Mouse (Mus musculus): ENCODE data around the gene Arl14ep. TPM values are rescaled to one million over a fixed set of nuclear protein-coding genes. Genes with fewer than 3 reads are reported as not detected.
"Not testable (repeated sequence)": the region's sequence is repeated elsewhere in the genome, so short reads cannot be mapped to it uniquely, and the experiment has no call there.

Arl14ep gene
- total and polyA plus RNA-seq, 3 experiments, result 3.7 to 9.6 (median 9.0) TPM

- WGBS, result 69% methylated on average over 3 of the region's 3 CpGs
- Histone ChIP-seq H3K27me3 (ENCODE audit: control insufficient read depth, insufficient read depth, low read length) (no peaks in the 10 kb centered on the region), H3K4me1 (ENCODE audit: control insufficient read depth, insufficient read depth, low read length) (no peaks in the 10 kb centered on the region), H3K79me2 (replicated peaks; ENCODE audit: control insufficient read depth, insufficient read depth, low read length) (no peaks in the 10 kb centered on the region), H3K27ac (no peak overlapping the region), H3K4me3 (no peak overlapping the region), H3K9ac (ENCODE audit: low read depth, low read length) (no peak overlapping the region), H3K36me3 (ENCODE audit: control insufficient read depth, insufficient read depth, low read length) (no peaks in the 10 kb centered on the region)
- DNase-seq, result no peak
- peak; percentile 25 for TF ChIP-seq CTCF (IDR thresholded peaks at IDR 0.05)
- no peak for TF ChIP-seq POLR2A (IDR thresholded peaks at IDR 0.05; ENCODE audit: insufficient read depth, low read depth, low read length)
- intact Hi-C loops (cut with DNase I), result no loop called here
These were observed 32.2 kb upstream of the Arl14ep start for GRCm38 (mm10) chr2:107006378-107006777.

GRCm38 (mm10) chr2:107005876-107006275 is 31.7 kb upstream of the Arl14ep start:
- H3K9ac ChIP-seq (ENCODE audit: low read depth, low read length); intact Hi-C loops (cut with DNase I); H3K4me1 ChIP-seq (ENCODE audit: control insufficient read depth, insufficient read depth, low read length); H3K36me3 ChIP-seq (ENCODE audit: control insufficient read depth, insufficient read depth, low read length); H3K27me3 ChIP-seq (ENCODE audit: control insufficient read depth, insufficient read depth, low read length); H3K4me3 ChIP-seq; DNase-seq; H3K79me2 ChIP-seq (replicated peaks; ENCODE audit: control insufficient read depth, insufficient read depth, low read length); H3K27ac ChIP-seq: not testable (repeated sequence)
- 76% methylated on average over 4 of the region's 4 CpGs for WGBS

- no peaks in the 10 kb centered on the region for H3K4me1 ChIP-seq (ENCODE audit: control insufficient read depth, insufficient read depth, low read length)
- intact Hi-C loops (cut with DNase I), result no loop called here
- no peak overlapping the region for H3K4me3 ChIP-seq
- no peak overlapping the region for H3K9ac ChIP-seq (ENCODE audit: low read depth, low read length)
- no peak overlapping the region for H3K27ac ChIP-seq
- no peaks in the 10 kb centered on the region for H3K36me3 ChIP-seq (ENCODE audit: control insufficient read depth, insufficient read depth, low read length)
- no peak for DNase-seq
- whole genome bisulfite sequencing, result 64% methylated on average over 1 of the region's 1 CpGs
- H3K79me2 ChIP-seq (replicated peaks; ENCODE audit: control insufficient read depth, insufficient read depth, low read length), result no peaks in the 10 kb centered on the region
- H3K27me3 ChIP-seq (ENCODE audit: control insufficient read depth, insufficient read depth, low read length), result no peaks in the 10 kb centered on the region
- TF ChIP-seq EP300 (IDR thresholded peaks at IDR 0.05; ENCODE audit: insufficient read depth, low read depth, low read length) (no peak), POLR2A (IDR thresholded peaks at IDR 0.05; ENCODE audit: insufficient read depth, low read depth, low read length) (no peak)
These were observed 17.0 kb upstream of the Arl14ep start for GRCm38 (mm10) chr2:106991261-106991660.

- DNase-seq, result no peak
- WGBS, result 54% methylated on average over 2 of the region's 2 CpGs
- no peaks in the 10 kb centered on the region for H3K79me2 ChIP-seq (replicated peaks; ENCODE audit: control insufficient read depth, insufficient read depth, low read length)
- no peaks in the 10 kb centered on the region; the same call in 1 of the 2 replicates for H3K4me1 ChIP-seq (ENCODE audit: control insufficient read depth, insufficient read depth, low read length)
- TF ChIP-seq EP300 (IDR thresholded peaks at IDR 0.05; ENCODE audit: insufficient read depth, low read depth, low read length) (no peak), CTCF (IDR thresholded peaks at IDR 0.05) (no peak), POLR2A (IDR thresholded peaks at IDR 0.05; ENCODE audit: insufficient read depth, low read depth, low read length) (no peak)
- no peaks in the 10 kb centered on the region for H3K36me3 ChIP-seq (ENCODE audit: control insufficient read depth, insufficient read depth, low read length)
- intact Hi-C loops (cut with DNase I), result loop anchor here (5.0 kb wide), 1 partner anchor 882 kb away; no protein-coding TSS in a partner anchor
- no peak overlapping the region for H3K27ac ChIP-seq
- H3K9ac ChIP-seq (ENCODE audit: low read depth, low read length), result no peak overlapping the region
- no peaks in the 10 kb centered on the region for H3K27me3 ChIP-seq (ENCODE audit: control insufficient read depth, insufficient read depth, low read length)
- no peak overlapping the region for H3K4me3 ChIP-seq
These were observed 10.7 kb upstream of the Arl14ep start for GRCm38 (mm10) chr2:106984945-106985344.

GRCm38 (mm10) chr2:106982503-106982902 is 8.3 kb upstream of the Arl14ep start:
- Histone ChIP-seq H3K4me1 (ENCODE audit: control insufficient read depth, insufficient read depth, low read length) (no peaks in the 10 kb centered on the region; the same call in 1 of the 2 replicates), H3K4me3 (no peak overlapping the region), H3K36me3 (ENCODE audit: control insufficient read depth, insufficient read depth, low read length) (no peaks in the 10 kb centered on the region), H3K9ac (ENCODE audit: low read depth, low read length) (no peak overlapping the region; the same call in 1 of the 2 replicates), H3K79me2 (replicated peaks; ENCODE audit: control insufficient read depth, insufficient read depth, low read length) (no peaks in the 10 kb centered on the region), H3K27me3 (ENCODE audit: control insufficient read depth, insufficient read depth, low read length) (no peaks in the 10 kb centered on the region), H3K27ac (no peak overlapping the region)
- intact Hi-C loops (cut with DNase I), result loop anchor here (5.0 kb wide), 1 partner anchor 885 kb away; no protein-coding TSS in a partner anchor
- 32% methylated on average over 6 of the region's 6 CpGs for WGBS
- DNase-seq, result no peak
- TF ChIP-seq CTCF (IDR thresholded peaks at IDR 0.05), result peak; percentile 60
- no peak for TF ChIP-seq POLR2A (IDR thresholded peaks at IDR 0.05; ENCODE audit: insufficient read depth, low read depth, low read length)
- TF ChIP-seq EP300 (IDR thresholded peaks at IDR 0.05; ENCODE audit: insufficient read depth, low read depth, low read length), result no peak

- WGBS, result 71% methylated on average over 3 of the region's 3 CpGs
- peaks cover 2% of the 10 kb centered on the region; the same call in 1 of the 2 replicates for H3K79me2 ChIP-seq (replicated peaks; ENCODE audit: control insufficient read depth, insufficient read depth, low read length)
- no peak overlapping the region for H3K27ac ChIP-seq
- TF ChIP-seq EP300 (IDR thresholded peaks at IDR 0.05; ENCODE audit: insufficient read depth, low read depth, low read length), result no peak
- no peak for TF ChIP-seq POLR2A (IDR thresholded peaks at IDR 0.05; ENCODE audit: insufficient read depth, low read depth, low read length)
- no peak for TF ChIP-seq CTCF (IDR thresholded peaks at IDR 0.05)
- H3K9ac ChIP-seq (ENCODE audit: low read depth, low read length), result no peak overlapping the region
- H3K4me3 ChIP-seq, result no peak overlapping the region
- no peaks in the 10 kb centered on the region for H3K27me3 ChIP-seq (ENCODE audit: control insufficient read depth, insufficient read depth, low read length)
- intact Hi-C loops (cut with DNase I), result loop anchor here (10.0 kb wide), 1 partner anchor 972 kb away; the partner anchor contains the start of gene Dnajc24
- no peak for DNase-seq
- H3K36me3 ChIP-seq (ENCODE audit: control insufficient read depth, insufficient read depth, low read length), result no peaks in the 10 kb centered on the region; the same call in 1 of the 2 replicates
- 0 out of 2 replicates have a peak, but pooled peaks cover 2% of the 10 kb centered on the region for H3K4me1 ChIP-seq (ENCODE audit: control insufficient read depth, insufficient read depth, low read length)
These were observed 2.2 kb upstream of the Arl14ep start for GRCm38 (mm10) chr2:106976472-106976871.
